Mouse (Mus musculus) megakaryocyte, embryonic 14.5 days (primary cell): ENCODE measurements at regions not wholly inside any gene's neighbourhood (a gene's known extent, or its start where the extent isn't known, plus 50 kb on each side); places are given as distances from the start of the nearest gene placed in this dataset.

Source experiments
- FLI1 ChIP-seq: IDR thresholded peaks from 2 replicates; pipeline ENCODE4 v1.6.1; 2012; ENCODE audit warnings: low read length, inconsistent platforms, mixed read lengths
- GATA1 ChIP-seq: IDR thresholded peaks from 3 replicates; pipeline ENCODE4 v1.6.1; 2012; ENCODE audit warnings: mixed read lengths, low read length, inconsistent platforms, borderline replicate concordance

DNA sequence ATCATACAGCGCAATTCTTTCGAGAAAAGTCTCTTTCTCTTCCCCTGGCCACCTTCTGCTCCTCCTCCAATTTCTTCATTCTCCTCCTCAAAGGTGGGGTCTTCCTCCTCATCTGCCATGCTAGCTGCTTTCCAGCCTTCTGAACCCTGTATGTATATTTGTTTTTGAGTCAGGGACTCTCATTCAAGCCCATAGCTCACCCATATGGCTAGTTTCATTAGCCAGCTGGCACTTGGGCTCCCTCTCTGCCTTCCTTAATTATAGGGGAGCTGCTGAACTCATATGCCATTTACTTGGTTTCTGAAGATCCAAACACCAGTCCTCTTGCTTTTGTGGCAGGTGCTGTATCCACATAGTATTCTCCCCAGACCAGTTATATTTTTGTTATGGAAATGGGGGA is 160.8 kb upstream of the Otx2 start:
- no peak for TF ChIP-seq FLI1
- no peak for TF ChIP-seq GATA1
